Comparison of ENCODE assay signal across 20 mouse cellular contexts in genomic region chr3:111074311-111074710, GRCm38 (mm10).
DNase-seq lines count a peak whose midpoint lies in the region; ATAC-seq lines count a peak whose summit lies in the region.
"Had no signal": no experiment of that assay in that cellular context is flagged by ENCODE, and none has a peak within 500 bp of the region (broad histone marks: within the 10 kb centered on the region; RNA-seq: fewer than 3 reads in every experiment).

No protein-coding gene starts in this region.

- no peak overlapping the region for H3K4me3 ChIP-seq in embryonic facial prominence, embryonic 11.5 days (ENCODE audit: low read depth, low read length)
- no peak overlapping the region for H3K4me3 ChIP-seq in limb, embryonic 13.5 days
- H3K4me3 ChIP-seq: embryonic facial prominence, embryonic 13.5 days; forebrain, embryonic 13.5 days; heart, embryonic 13.5 days; hindbrain, embryonic 15.5 days had no signal

- H3K36me3 ChIP-seq in embryonic facial prominence, embryonic 11.5 days (replicated peaks; ENCODE audit: control insufficient read depth, insufficient read depth, low read depth, low read length) = no peaks in the 10 kb centered on the region
- no peaks in the 10 kb centered on the region for H3K36me3 ChIP-seq in limb, embryonic 13.5 days
- H3K36me3 ChIP-seq: embryonic facial prominence, embryonic 13.5 days; heart, embryonic 13.5 days; hindbrain, embryonic 15.5 days had no signal

- H3K9me3 ChIP-seq in embryonic facial prominence, embryonic 11.5 days (replicated peaks; ENCODE audit: control insufficient read depth, low read length) = no peaks in the 10 kb centered on the region
- no peaks in the 10 kb centered on the region for H3K9me3 ChIP-seq in limb, embryonic 13.5 days
- H3K9me3 ChIP-seq: embryonic facial prominence, embryonic 13.5 days; forebrain, embryonic 13.5 days; hindbrain, embryonic 15.5 days had no signal

- no peak overlapping the region for H3K9ac ChIP-seq in embryonic facial prominence, embryonic 11.5 days (replicated peaks; ENCODE audit: low read length)
- H3K9ac ChIP-seq in limb, embryonic 13.5 days = no peak overlapping the region
- H3K9ac ChIP-seq: embryonic facial prominence, embryonic 13.5 days; forebrain, embryonic 13.5 days; heart, embryonic 13.5 days; hindbrain, embryonic 15.5 days had no signal

- no peaks in the 10 kb centered on the region for H3K27me3 ChIP-seq in embryonic facial prominence, embryonic 11.5 days (ENCODE audit: control insufficient read depth, insufficient read depth, low read length)
- H3K27me3 ChIP-seq in limb, embryonic 13.5 days = peaks cover 3% of the 10 kb centered on the region; the same call in 1 of the 2 replicates
- H3K27me3 ChIP-seq: CH12.LX; forebrain, embryonic 13.5 days; heart, embryonic 13.5 days; hindbrain, embryonic 15.5 days; Patski had no signal

- no peaks in the 10 kb centered on the region for H3K4me1 ChIP-seq in embryonic facial prominence, embryonic 11.5 days (ENCODE audit: control insufficient read depth, insufficient read depth, low read length)
- H3K4me1 ChIP-seq in limb, embryonic 13.5 days = peaks cover 11% of the 10 kb centered on the region; the same call in 1 of the 2 replicates
- H3K4me1 ChIP-seq: embryonic facial prominence, embryonic 13.5 days; forebrain, embryonic 13.5 days; heart, embryonic 13.5 days; hindbrain, embryonic 15.5 days had no signal

- no peak overlapping the region for H3K27ac ChIP-seq in embryonic facial prominence, embryonic 11.5 days (replicated peaks; ENCODE audit: low read depth, low read length)
- no peak overlapping the region for H3K27ac ChIP-seq in limb, embryonic 13.5 days
- H3K27ac ChIP-seq: embryonic facial prominence, embryonic 13.5 days; forebrain, embryonic 13.5 days; heart, embryonic 13.5 days; hindbrain, embryonic 15.5 days had no signal

- 22% methylated on average over 1 of the region's 1 CpGs for WGBS in embryonic facial prominence, embryonic 11.5 days
- 30% methylated on average over 1 of the region's 1 CpGs for WGBS in limb, embryonic 13.5 days

- peak; percentile 14 for DNase-seq in embryo, embryonic 10 days (ENCODE audit: low spot score)
- DNase-seq in embryo, embryonic 11 days = peak; percentile 47
- DNase-seq in embryonic facial prominence, embryonic 11.5 days (ENCODE audit: low spot score) = peak; percentile 71
- no peak for DNase-seq in frontal cortex, postnatal 10 days (ENCODE audit: low spot score in 2 of 2)
- no peak for DNase-seq in heart, adult 11 months
- no peak for DNase-seq in liver
- DNase-seq: adrenal gland, adult 8-10 months; adrenal gland, postnatal 36 days; cerebellum, adult 2 months; cerebellum, postnatal 10 days; gastrocnemius, postnatal 14 days; heart, postnatal 36 days; kidney, adult 11 months had no signal

- H3K4me2 ChIP-seq in embryonic facial prominence, embryonic 11.5 days (ENCODE audit: low read depth, low read length) = no peak overlapping the region
- H3K4me2 ChIP-seq in limb, embryonic 13.5 days (replicated peaks) = no peak overlapping the region
- H3K4me2 ChIP-seq: embryonic facial prominence, embryonic 13.5 days; forebrain, embryonic 13.5 days; heart, embryonic 13.5 days; hindbrain, embryonic 15.5 days had no signal

- no peak for ATAC-seq in embryonic facial prominence, embryonic 11.5 days (replicated peaks; ENCODE audit: insufficient number of reproducible peaks, low FRiP score, low TSS enrichment, low read depth)
- 0 out of 2 replicates have a peak, but pooled peaks have one; percentile 48 for ATAC-seq in limb, embryonic 13.5 days (ENCODE audit: low FRiP score, low read depth)
- ATAC-seq: forebrain, embryonic 13.5 days; Patski had no signal

Comparison
In these comparisons a context has a peak if more than half of its experiments do, and no peak if none do; other contexts are left out.
1. DNase-seq: peak in embryo, embryonic 10 days (single experiment), embryo, embryonic 11 days (single experiment) and embryonic facial prominence, embryonic 11.5 days (single experiment); none in frontal cortex, postnatal 10 days (0 of 2), heart, adult 11 months (single experiment) and liver (single experiment).